Mouse (Mus musculus) cerebellum, postnatal 14 days (tissue): ENCODE measurements at regions not wholly inside any gene's neighbourhood (a gene's known extent, or its start where the extent isn't known, plus 50 kb on each side); places are given as distances from the start of the nearest gene placed in this dataset.
"Not testable (repeated sequence)": the region's sequence is repeated elsewhere in the genome, so short reads cannot be mapped to it uniquely, and the experiment has no call there.

Experiments
- DNase-seq, 2 experiments: peaks; one replicate each; pipeline ENCODE4 v3.0.0; 2021; ENCODE audit warnings: mixed read lengths in 2 of 2

GRCm38 (mm10) chr10:96188168-96188567, 51.8 kb downstream of the Gm5426 start:
- no peak for DNase-seq

DNA sequence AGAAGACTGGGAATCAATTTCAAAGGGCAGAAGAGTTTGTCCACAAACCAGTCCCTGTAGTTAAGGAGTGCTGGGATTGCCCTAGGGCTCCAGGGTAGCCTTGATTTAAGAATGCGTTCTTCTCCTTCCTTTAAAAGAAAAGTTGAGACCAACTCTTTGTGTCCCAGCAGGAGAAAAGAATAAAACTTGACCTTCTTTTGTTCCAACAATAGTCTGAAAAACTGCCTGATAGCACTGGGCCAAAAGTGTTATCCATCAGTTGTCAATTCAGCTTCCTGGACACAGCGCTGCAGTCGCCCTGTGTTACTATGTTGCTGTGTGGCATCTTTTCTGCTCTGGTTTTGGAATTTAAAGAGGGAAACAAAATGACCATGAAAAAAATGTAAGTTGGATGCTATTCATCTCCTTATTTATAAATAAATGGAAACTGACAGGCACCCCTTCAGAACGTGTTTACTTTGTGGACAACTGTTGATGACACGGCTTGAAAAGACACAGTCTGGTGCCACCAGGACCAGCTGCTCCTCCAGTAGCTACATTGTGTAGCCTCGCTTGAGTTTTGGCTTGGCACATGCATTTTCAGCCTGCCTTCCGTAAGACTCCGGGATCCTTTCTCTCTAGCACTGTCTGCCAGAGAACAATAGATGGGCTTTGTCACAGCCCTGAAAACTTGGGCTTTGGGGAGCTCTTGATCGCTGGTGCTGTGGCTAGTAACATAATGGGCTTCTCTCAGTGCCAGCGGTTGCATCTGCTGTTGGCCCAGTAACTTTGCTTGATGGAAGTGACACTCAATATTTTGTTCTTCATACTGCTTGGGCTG, 54.0 kb downstream of the Gm5426 start:
- peak; percentile 20 to 27 for DNase-seq

GRCm38 (mm10) chr10:96200932-96201641, 64.7 kb downstream of the Gm5426 start:
- peak in 1 of 2 experiments; percentile 16 for DNase-seq

DNA sequence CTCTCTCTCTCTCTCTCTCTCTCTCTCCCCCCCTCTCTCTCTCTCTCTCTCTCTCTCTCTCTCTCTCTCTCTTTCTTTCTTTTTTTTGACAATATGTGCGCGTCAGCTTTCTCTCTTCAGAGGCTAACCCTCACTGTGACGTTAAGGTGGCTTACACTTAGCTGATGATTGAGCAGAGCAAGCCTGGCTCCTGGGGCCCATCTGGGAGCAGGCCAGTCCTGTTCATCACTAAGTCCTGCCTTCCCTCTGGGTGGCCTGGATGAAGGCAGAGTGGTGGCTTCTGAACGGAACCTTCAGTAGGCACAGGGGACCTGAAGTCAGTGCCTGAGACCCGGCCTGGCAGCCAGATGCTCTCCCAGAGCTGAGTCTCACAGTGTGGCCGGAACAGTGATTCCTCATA, 65.5 kb downstream of the Gm5426 start:
- DNase-seq: peak in 1 of 2 experiments; percentile 7

- DNase-seq: no peak
Measured at GRCm38 (mm10) chr10:96202871-96203270, 66.5 kb downstream of the Gm5426 start.

DNA sequence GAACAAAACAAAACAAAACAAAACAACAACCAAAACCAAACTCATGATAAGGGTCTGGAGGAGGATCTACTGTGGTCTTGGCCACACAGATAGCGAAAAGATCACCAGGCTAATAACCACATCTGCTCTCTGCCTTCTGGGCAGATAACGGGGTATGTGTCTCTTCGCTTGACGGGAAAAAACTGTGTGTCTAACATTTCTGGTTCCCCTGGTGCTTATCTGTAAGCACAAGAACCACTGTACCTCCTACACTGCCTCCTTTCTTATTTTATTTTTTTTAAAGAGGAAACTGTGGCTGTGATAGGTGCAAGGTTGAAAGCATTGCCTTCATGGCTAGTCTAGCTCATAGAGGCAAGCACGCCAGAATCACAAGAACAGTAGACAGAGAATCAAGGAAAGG, 67.8 kb downstream of the Gm5426 start:
- no peak for DNase-seq

DNA sequence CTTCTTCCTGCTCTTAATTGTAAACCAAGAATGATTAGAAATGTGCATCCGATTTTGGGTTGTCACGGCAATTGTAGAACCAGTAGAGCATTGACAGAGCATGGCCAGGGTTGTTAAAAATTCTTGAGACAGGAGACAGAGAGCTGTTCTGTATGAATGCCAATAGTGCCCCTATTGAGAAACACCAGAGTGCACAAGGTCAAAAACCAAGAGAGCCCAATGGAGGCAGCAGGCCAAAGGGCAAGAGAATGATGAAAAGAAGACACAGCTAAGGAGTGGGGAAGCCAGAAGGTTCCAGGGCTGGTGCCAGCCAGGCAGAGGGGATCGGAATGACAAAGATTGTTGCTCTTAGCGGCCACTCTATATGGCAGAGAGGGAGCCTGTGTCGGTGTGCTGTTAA, 72.8 kb downstream of the Gm5426 start:
- peak in 1 of 2 experiments; percentile 11 for DNase-seq

DNA sequence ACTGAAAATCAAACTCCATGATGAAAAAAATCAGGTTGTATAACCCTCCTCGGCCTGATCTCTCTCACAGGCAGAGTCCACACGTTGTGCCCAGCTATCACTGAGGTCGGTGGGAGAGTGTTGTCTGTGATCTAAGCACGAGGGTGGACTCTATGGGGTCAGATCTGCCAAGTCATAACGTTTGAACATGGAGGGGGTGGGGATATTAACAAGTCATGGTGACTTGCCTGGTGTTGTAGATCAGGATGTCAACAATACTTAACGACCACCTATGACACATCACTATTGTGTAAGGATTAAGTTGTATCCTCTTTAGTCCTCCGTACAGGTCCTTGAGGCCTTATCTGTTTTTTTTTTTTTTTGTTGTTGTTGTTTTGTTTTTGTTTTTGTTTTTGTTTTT, 74.8 kb downstream of the Gm5426 start:
- DNase-seq: no peak

- peak; percentile 97 to 98 for DNase-seq
Measured at GRCm38 (mm10) chr10:96213876-96214275, 77.5 kb downstream of the Gm5426 start.

DNA sequence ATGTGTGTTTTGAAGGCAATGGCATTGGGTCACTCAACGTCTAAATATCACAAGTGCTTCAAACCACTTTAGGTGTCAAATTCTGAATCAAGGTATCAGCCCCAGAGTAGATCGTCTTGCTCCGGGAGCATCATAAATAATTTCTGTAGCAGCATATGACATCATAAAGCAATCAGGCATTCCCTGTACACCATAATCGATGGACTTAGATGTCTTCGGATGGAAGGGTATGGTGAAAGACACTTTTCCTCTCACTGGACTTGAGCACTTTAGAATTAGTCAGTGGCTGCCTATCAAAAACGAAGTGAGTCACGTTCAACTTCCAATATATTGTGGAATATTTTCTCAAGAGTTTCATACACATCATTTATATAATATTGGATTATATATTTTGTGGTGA, 77.9 kb downstream of the Gm5426 start:
- DNase-seq: no peak

DNA sequence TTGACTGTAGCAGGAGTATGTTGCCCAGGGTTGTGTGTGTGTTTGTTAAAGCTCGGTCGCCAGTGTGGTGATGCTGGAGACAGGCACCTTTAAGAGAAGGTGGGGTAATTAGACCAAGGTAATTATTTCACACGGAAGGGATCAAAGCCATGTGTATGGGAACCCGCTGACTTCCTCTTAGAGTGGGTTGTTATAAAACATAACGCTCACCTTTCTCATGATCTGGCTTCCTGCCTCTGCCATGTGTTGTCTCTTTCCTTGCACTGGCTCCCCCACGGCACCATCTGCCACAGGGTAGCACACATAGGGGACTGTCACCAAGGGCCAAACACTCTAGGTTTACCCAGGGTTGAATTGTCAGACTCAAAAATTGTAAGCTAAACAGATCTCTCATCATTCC, 78.5 kb downstream of the Gm5426 start:
- DNase-seq: peak; percentile 90 to 95

DNA sequence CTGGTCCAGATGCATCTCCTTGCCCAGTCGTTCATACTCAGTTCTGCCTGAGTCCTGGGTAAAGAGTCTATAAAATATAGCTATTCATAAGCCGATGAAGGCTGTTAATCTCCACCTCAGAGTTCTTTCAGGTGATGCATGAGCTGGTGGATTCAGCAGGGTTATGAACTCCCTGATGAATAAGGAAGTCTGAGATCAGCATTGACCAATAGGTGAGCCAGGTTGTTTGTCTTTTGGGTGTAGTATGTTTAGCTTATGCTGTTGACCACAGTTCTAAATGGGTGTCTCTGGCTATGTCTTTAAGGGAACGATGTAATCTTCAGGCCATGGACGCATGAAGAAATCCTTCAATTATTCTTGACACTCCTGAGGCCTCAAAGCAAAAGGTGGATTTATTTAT, 84.3 kb downstream of the Gm5426 start:
- DNase-seq: no peak

GRCm38 (mm10) chr10:96230391-96230790, 94.0 kb downstream of the Gm5426 start:
- no peak for DNase-seq

- no peak for DNase-seq
Measured at GRCm38 (mm10) chr10:96231309-96231708, 94.9 kb downstream of the Gm5426 start.

GRCm38 (mm10) chr10:96232889-96233288, 96.5 kb downstream of the Gm5426 start:
- no peak for DNase-seq

- DNase-seq: no peak
Measured at GRCm38 (mm10) chr10:96234564-96235412, 98.4 kb downstream of the Gm5426 start.

DNA sequence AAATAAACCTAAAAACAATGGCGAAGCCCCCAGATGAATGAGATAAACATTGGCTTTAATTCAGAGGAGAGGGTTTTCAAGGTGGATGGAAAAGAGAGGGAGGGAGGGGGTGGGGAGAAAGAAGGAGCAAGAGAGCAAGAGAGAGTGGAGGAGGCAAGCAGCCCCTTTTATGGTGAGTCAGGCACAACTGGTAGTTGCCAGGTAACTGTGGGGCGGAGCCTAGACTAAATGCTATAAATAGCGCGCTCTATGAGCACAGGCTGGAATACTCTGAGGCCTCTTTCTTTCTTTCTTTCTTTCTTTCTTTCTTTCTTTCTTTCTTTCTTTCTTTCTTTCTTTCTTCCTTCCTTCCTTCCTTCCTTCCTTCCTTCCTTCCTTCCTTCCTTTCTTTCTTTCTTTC, 99.6 kb downstream of the Gm5426 start:
- not testable (repeated sequence) for DNase-seq

DNA sequence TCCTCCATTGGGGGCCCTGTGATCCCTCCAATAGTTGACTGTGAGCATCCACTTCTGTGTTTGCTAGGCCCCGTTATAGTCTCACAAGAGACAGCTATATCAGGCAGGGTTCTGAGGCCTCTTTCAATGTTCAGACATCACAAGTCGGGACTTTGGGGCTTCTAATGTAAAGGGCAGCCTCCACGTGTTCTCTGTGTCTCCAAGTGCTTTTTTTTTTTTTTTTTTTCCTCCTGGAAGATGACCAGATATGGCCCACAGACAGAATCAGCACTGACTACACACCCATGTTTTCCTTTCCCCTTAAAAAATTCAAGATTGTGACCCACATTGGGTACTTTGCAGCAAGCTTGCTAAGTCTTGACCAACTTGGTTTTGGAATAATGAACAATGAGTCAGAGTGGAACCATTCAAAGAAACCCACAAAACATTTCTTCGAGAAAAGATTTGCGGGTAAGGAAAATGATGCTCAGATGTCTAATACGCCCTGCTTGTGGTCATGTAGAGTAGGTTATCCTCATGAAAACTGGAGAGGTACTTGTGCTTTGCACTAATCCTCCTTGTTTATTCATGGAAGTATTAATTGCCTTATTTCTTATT, 100.5 kb downstream of the Gm5426 start:
- DNase-seq: no peak

- DNase-seq: no peak
Measured at GRCm38 (mm10) chr10:96237572-96238130, 101.2 kb downstream of the Gm5426 start.

DNA sequence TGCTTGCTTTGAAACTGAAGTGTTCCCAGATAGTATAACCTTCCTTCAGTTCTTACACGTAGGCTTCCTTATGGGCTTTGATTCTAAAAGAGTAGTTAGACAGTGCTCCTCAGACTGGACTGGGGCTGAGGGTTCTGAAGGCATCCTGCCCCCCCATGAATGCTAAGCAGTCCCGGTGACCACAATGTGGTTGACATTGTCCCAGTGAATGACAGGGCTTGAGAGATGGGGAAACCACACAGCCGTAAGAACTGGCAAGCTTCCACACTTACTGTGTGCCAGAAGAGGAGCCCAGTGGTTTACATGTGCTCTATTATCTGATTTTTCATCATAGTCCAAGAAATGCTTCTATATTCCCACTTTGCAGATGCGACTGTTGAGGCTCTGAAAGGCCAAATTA, 101.8 kb downstream of the Gm5426 start:
- DNase-seq: no peak

DNA sequence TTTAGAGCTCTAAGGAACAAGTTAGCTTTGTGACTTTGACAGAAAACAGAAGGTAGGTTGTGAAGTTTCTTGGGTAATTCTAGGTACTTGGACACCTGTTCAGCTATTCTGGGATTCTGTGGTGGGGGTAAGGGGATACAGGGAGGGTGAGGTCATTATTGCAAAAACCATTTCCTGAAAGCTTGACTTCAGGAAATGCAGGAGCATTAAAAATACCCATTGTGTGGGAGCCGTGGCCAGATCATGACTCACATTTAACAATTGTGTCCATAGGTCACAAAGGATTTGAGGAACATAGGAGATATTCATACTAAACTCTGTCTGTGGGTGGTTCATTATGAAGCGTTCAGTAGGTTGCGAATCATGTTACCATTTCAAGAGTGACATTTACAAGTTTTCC, 102.4 kb downstream of the Gm5426 start:
- DNase-seq: no peak

DNA sequence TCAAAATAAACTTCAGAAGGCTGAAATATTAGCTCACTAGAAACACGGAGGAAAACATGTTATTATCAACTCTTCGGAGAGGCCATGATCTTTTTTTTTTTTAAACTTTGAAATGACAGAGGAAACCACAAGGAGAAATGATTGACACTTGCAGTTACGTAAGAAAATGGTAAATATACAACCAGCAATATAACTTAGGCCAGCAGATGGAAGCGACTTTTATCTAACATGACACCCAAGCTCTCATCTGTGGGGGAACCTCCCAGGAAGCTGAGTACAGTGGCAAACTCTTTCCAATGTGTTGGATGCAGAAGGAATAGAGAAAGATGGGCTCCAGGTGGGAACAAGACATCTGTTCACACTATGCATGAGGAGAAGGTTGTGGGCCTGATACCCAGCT, 104.2 kb downstream of the Gm5426 start:
- DNase-seq: no peak

DNA sequence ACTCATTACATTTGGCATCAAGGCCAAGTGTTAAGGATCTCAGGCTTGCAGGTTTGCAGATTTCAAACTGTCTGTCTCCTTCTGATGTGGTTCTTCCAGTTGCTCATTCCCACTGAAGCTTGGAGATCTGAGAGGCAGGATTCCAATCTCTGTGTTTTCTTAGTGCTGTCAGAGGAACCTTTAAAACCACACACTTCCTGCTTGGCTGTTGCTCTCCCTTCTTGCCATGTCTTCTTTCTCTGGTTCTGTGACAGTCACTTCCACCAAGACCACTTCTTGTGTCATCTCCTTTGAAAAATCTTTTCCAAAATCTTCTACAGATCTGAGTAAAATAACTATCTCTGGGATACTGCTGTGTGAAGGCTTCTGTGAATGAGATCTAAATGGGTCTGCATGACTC, 117.3 kb downstream of the Gm5426 start:
- DNase-seq: no peak
